Mouse (Mus musculus) B cell, adult 2 months (primary cell): Measurements from ENCODE around the gene Olfr1243.
"Not testable (repeated sequence)": the region's sequence is repeated elsewhere in the genome, so short reads cannot be mapped to it uniquely, and the experiment has no call there.

Experiments
- DNase-seq, 2 experiments: peaks; one replicate each; pipeline ENCODE4 v3.0.0; 2022

Gene Olfr1243

DNA sequence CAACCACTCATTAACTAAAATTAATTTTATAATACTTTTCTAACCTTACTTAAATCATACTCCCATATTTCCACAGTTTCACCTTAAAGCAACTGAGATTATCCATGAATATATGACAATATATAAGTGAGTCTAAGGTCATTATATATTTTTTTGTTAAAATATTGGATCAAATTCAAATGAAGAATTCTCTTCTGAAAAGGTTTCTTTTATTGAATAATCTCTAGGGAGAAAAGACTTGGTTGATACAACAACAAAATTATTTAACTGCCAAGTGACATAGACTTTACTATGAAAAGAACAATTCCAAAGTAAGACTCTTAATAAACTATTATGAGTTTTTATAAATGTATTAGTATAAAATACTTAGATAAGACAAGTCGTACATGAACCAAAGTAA lies at the start of gene Olfr1243:
TSS of gene Olfr1243 (minus strand) at position 101 of the 400 bp plus-strand sequence.
- no peak for DNase-seq

DNA sequence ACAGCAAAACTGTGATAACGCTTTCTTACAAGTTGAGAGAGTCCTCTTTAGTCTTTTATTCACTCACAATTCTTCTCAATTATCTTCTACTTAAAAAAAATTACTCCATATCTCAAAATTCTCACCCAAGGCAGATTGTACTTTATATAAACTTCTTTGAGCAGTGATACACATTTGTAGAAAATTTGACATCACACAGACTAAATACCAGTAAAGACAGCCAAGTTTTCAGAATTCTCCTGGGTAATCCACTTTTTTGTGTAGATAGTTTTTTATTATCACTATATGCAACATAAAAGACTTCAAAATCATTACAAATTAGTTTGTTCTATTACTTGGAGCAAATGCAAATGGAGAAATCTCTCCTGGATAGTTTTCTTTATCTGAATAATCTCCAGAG lies 47.1 kb upstream of the Olfr1243 start, which contains the start of gene Olfr1245:
TSS of gene Olfr1245 (minus strand) at position 101 of the 400 bp plus-strand sequence.
- no peak for DNase-seq

DNA sequence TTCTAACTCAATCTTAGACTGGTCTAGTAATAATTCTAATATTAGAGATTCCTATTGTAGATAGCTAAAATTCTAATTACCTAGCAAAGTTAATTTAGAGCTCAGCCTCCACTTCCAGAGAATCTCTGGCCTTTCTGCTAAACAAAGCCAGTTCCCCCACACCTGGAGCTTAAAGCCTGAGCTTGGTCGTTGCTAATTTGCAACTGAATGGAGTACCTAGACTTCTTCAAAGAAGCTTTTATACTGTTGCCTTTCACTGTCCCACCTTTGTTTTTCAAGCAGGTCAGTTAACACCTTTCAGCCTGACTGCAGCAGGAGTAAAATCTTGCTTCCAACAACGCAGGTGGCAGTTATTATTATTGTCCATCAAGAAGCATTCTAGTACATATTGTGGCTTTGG lies 31.4 kb upstream of the Olfr1243 start:
- DNase-seq = not testable (repeated sequence)

DNA sequence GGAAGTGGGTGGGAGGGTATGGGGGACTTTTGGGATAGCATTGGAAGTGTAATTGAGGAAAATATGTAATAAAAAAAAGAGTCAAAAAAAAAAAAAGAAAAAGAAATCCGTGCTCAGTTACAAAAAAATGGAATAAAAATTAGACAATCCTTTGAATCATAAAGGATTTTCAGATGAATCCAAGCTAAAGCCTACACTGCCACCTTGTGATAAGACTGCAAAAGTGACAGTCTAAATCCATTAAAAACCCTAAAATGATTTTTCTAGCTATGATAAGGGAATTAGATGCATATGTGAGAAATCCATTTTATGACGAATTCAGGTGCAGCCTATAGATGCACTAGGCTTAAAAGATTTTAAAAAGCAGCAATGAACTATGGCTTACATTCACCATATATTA lies 13.2 kb upstream of the Olfr1243 start:
- no peak for DNase-seq

DNA sequence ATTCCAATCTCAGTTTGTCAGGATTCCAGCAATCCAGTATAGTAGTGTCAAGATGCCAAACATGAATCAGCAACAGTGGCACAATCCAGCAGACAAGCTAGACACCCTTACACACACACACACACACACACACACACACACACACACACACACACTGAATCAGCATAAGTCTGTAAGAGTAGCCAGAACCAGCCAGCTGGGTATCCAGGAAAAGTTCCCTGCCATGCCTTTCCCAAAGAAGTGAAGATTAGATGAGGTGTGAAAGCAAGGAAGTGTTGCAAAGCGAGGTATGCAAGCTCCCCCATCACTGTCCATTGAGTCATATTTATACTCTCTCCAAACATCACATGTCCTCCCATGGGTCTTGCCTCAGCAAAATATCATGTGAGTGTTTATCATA lies 8.6 kb upstream of the Olfr1243 start:
- DNase-seq = no peak

DNA sequence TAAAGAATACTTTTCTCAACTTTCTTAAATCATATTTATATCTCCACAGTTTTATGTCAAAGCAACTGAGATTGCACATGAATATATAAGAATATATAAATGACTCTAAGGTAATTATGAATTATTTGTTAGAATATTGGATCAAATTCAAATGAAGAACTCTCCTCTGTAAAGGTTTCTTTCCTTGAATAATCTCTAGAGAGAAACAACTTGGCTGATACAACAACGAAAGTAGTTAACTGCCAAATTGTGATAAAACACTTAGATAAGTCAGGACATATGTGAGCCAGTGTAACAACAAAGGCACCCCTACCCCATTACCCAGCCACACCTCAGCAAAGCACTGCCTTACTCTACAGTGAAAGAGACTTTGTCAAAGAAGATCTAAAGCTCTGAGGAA lies 33.1 kb downstream of the Olfr1243 start, which contains the start of gene Olfr1242:
TSS of gene Olfr1242 (minus strand) at position 101 of the 400 bp plus-strand sequence.
- DNase-seq = no peak

DNA sequence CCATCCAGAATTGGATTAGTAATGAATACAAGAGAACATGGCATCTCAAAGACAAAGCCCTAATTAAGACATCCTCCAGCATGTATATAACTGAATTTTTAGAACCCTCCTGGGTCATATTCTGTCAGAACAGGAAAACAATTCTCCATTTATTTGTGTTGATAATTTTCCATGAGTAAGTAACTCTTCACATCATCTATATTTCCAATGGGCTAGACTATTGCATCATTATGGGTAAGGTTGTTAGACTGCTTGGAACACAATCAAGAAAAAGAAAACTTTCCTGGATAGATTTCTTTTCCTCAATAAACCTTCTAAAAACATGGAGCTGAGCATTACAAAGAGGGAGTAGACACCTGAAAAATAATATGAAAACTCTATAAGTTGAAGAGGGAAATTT lies 44.3 kb downstream of the Olfr1243 start, which contains the start of gene Olfr1241:
TSS of gene Olfr1241 (minus strand) at position 101 of the 400 bp plus-strand sequence.
- DNase-seq = no peak
